Mouse (Mus musculus) myocyte (in vitro differentiated cells): ENCODE results near the gene Stk39.

Source experiments
- CEBPB ChIP-seq: IDR thresholded peaks from 2 replicates; pipeline ENCODE4 v1.6.1; 2011; ENCODE audit warnings: mild to moderate bottlenecking, moderate library complexity; ENCODE audit not compliant: poor library complexity, insufficient read depth, severe bottlenecking
- E2F4 ChIP-seq: IDR thresholded peaks from one replicate; pipeline ENCODE4 v1.6.1; 2011; ENCODE audit warnings: mild to moderate bottlenecking, control low read depth, moderate library complexity; ENCODE audit not compliant: insufficient read depth
- MAX ChIP-seq: IDR thresholded peaks from one replicate; pipeline ENCODE4 v1.6.1; 2011; ENCODE audit warnings: low read depth, mild to moderate bottlenecking, control low read depth
- MYOG ChIP-seq, 3 experiments: IDR thresholded peaks; one replicate each; pipeline ENCODE4 v1.6.1; 2011; ENCODE audit warnings: control low read depth in 2 of 3, low read depth in 2 of 3, mild to moderate bottlenecking in 2 of 3; ENCODE audit not compliant: insufficient read length in 2 of 3, control insufficient read depth in 1 of 3, insufficient read depth in 1 of 3
- POLR2A ChIP-seq: IDR thresholded peaks from one replicate; pipeline ENCODE4 v1.6.1; 2011; ENCODE audit warnings: low read depth, mild to moderate bottlenecking, control low read depth, moderate library complexity; ENCODE audit not compliant: insufficient read length
- POLR2AphosphoS2 ChIP-seq: IDR thresholded peaks from one replicate; pipeline ENCODE4 v1.6.1; 2011; ENCODE audit warnings: low read depth, control low read depth; ENCODE audit not compliant: insufficient read length
- REST ChIP-seq: IDR thresholded peaks from one replicate; pipeline ENCODE4 v1.6.1; 2011; ENCODE audit warnings: mild to moderate bottlenecking, control low read depth, moderate library complexity; ENCODE audit not compliant: insufficient read depth, insufficient read length
- SRF ChIP-seq: IDR thresholded peaks from one replicate; pipeline ENCODE4 v1.6.1; 2011; ENCODE audit warnings: low read depth; ENCODE audit not compliant: control insufficient read depth, insufficient read length
- TCF12 ChIP-seq: IDR thresholded peaks from one replicate; pipeline ENCODE4 v1.6.1; 2011; ENCODE audit warnings: mild to moderate bottlenecking, control low read depth; ENCODE audit not compliant: poor library complexity, insufficient read depth, severe bottlenecking
- TCF3 ChIP-seq: IDR thresholded peaks from one replicate; pipeline ENCODE4 v1.6.1; 2011; ENCODE audit warnings: low read depth, control low read depth; ENCODE audit not compliant: insufficient read length
- USF1 ChIP-seq: IDR thresholded peaks from one replicate; pipeline ENCODE4 v1.6.1; 2011; ENCODE audit warnings: low read depth, mild to moderate bottlenecking, control low read depth, moderate library complexity

DNA sequence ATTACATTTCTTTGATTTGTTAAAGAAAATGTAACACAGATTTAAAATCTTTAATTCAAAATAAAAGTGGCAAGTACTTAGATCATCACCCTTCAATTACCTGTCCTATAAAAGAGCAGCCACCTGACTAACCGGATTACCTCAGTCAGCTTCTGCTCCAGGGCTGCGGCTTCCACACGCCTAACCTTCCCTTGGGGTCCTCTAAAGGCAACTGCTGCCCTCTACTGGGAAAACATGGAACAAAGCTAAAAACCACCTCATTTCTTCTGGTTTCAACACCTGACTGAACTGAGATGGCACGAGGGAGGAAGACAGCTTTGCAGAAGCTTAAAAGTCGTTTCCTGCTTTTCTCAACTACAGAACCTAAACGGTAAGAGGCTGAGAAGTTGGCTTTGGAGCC lies 121.4 kb downstream of the Stk39 start:
- no peak for TF ChIP-seq MAX
- TF ChIP-seq MYOG (IDR thresholded peaks at IDR 0.05; ENCODE audit: control insufficient read depth in 1 of 3, insufficient read depth in 1 of 3, insufficient read length in 2 of 3, low read depth in 2 of 3): no peak
- no peak for TF ChIP-seq POLR2A
- TF ChIP-seq USF1: no peak
- TF ChIP-seq REST: no peak
- TF ChIP-seq TCF12: no peak
- TF ChIP-seq SRF: no peak
- no peak for TF ChIP-seq POLR2AphosphoS2
- no peak for TF ChIP-seq CEBPB
- no peak for TF ChIP-seq E2F4
- no peak for TF ChIP-seq TCF3
